Mouse (Mus musculus): ENCODE data around the gene Ces3b. TPM values are rescaled to one million over a fixed set of nuclear protein-coding genes. Genes with fewer than 3 reads are reported as not detected.
A peak's percentile ranks its signal among the peaks of the same experiment; 100 is the strongest.
"Not testable (repeated sequence)": the region's sequence is repeated elsewhere in the genome, so short reads cannot be mapped to it uniquely, and the experiment has no call there.

Gene Ces3b
- total RNA-seq (2015) (not detected in 2 replicates), total RNA-seq (2017) (not detected in 2 replicates)

DNA sequence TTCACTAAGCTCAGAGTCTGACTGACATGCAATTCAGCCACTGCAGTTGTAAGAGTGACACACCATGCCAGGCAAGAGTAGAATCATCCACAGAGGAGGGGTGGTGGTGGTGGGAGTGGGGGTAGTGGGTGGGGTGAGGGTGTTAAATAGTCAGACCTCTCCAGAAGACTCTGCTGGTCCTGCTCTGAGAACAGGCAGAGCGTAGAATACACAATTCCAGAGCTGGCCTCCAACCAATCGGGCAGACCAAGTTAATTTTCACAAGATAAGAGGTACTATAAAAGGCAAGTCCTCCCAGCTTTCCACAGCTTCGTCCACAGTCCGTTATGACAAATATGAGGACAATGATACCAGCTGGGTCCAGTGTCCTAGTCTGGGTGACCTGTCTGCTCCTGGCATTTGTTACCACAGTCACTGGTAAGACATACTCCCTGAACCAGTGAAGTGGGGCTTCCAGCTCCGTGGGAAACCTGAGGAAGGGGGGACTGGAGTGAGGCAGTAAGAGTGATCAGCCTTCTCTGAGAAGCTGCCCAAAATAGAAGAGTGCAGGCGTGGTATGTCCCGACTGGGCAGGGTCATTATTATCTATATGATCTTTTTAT, at the start of gene Ces3b:
Gene Ces3b, plus strand, starts transcription at position 305 of the 602 bp plus-strand sequence.
- ATAC-seq (ENCODE audit: poor library complexity, severe bottlenecking) = no peak

- ATAC-seq (ENCODE audit: poor library complexity, severe bottlenecking) = no peak
Observed at GRCm38 (mm10) chr8:105043510-105043909, 40.0 kb upstream of the Ces3b start.

- ATAC-seq (ENCODE audit: poor library complexity, severe bottlenecking) = no peak
Observed at GRCm38 (mm10) chr8:105045824-105046401, 37.6 kb upstream of the Ces3b start.

- ATAC-seq (ENCODE audit: poor library complexity, severe bottlenecking) = no peak
Observed at GRCm38 (mm10) chr8:105048371-105048854, 35.1 kb upstream of the Ces3b start, which contains the start of gene Ces3a. Gene Ces3a, plus strand, starts transcription at chr8:105048601.

- ATAC-seq (ENCODE audit: poor library complexity, severe bottlenecking) = no peak
Observed at GRCm38 (mm10) chr8:105056211-105056610, 27.3 kb upstream of the Ces3b start.

DNA sequence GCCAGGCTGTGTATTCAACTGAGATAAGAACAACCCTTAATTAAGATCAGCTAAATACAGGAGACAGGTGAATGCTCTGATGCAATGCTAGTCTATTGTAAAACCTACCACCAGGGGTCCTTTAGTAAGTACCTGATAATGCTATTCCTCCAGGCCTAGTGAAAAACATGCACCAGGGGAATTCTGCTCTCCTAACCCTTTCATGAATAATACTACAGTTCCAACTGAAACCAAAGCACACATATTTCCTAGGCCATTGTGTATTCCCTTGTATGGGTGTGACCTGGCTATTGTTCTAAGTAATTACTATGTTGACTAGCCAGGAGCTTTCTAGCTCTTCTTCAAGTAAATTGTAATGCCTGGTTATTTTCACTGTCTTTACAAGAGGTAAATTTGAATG, 23.5 kb upstream of the Ces3b start:
- no peak for ATAC-seq (ENCODE audit: poor library complexity, severe bottlenecking)

- ATAC-seq (ENCODE audit: poor library complexity, severe bottlenecking) = peak; percentile 40; the same call in 1 of the 2 replicates
Observed at GRCm38 (mm10) chr8:105066761-105067160, 16.8 kb upstream of the Ces3b start.

- not testable (repeated sequence) for ATAC-seq (ENCODE audit: poor library complexity, severe bottlenecking)
Observed at GRCm38 (mm10) chr8:105067905-105068304, 15.6 kb upstream of the Ces3b start.

DNA sequence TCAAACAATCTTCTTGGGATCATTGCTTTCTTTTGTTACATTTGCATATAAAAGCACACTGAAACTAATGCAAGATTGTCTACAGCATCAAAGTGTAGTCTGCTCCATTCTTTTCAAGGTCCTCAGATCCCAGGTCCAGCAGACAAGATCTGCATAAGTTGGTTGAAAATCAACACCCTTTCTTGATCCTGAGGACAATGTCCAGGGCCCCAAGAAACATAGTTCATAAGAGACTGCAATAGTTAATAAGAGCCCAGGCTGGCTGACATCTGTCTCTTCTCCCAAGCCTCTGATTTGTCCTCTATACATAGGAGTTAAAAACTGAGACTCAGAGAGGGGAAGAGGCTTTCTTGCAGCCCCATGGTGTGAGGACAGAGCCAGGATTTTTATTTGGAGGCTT, 14.6 kb upstream of the Ces3b start:
- no peak for ATAC-seq (ENCODE audit: poor library complexity, severe bottlenecking)

GRCm38 (mm10) chr8:105076601-105077000, 7.0 kb upstream of the Ces3b start:
- ATAC-seq (ENCODE audit: poor library complexity, severe bottlenecking) = no peak

DNA sequence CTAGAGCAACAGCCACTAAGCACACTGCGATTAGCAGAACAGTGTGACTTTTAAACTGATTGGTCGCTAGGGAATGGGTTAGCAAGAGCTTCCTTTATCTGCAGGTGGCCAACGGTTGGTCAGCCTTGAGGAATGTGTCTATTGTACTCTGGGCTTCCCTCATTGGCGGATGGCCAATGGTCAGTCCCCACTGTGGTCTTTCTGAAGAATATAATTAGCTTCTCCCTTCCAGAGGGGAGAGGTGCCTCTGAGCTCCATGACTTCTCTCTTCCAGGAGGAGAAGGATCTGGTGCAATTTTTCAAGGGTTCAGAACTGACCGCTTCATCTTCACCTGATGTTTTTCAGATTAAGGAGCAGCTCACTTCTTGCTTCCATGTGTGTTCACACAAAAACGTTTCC, 6.5 kb upstream of the Ces3b start:
- ATAC-seq (ENCODE audit: poor library complexity, severe bottlenecking) = no peak

- no peak for ATAC-seq (ENCODE audit: poor library complexity, severe bottlenecking)
Observed at GRCm38 (mm10) chr8:105078591-105078990, 5.0 kb upstream of the Ces3b start.

DNA sequence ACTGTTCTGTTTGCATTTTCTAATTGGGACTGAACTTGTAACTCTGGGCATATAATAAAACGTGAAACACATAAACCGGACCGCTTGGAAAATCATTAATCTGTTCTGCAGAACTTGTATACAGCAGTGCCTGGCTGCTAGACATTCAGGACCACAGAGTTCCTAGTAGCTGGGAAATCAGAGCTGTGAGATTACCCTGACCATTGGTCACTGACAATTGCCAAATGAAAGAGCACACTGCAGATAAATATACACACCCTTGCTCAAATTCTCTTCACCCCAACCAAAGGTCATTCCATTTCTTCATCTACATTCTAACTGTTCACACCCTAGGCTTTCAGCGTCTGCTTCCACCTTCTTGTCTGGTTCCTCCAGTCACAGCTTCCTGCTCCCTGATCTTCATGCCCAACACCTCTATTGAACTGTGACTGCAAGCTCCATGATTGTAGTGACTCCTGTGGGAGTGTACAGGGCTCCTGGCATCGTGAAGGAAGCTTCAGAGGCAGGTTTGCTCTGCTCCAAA, 2.7 kb upstream of the Ces3b start:
- no peak for ATAC-seq (ENCODE audit: poor library complexity, severe bottlenecking)

DNA sequence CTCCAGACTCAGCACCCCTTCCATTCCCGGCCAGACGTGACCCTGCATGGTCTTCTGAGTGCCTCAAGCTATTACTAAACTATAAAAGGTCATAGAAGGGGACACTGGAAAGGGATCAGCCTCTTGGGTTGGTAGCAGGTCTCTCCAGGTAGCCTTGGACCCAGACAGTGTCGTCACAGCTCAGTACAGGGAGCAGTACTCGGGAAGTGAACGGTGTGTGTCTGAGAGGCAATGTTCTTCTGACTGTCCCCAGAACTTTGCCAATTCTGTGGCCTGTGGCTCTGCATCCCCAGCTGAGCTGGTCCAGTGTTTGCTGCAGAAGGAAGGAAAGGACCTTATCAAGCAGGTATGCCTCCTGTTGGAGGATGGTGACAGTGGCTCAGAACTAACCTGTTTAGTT, 4.6 kb downstream of the Ces3b start:
- ATAC-seq (ENCODE audit: poor library complexity, severe bottlenecking) = not testable (repeated sequence)

DNA sequence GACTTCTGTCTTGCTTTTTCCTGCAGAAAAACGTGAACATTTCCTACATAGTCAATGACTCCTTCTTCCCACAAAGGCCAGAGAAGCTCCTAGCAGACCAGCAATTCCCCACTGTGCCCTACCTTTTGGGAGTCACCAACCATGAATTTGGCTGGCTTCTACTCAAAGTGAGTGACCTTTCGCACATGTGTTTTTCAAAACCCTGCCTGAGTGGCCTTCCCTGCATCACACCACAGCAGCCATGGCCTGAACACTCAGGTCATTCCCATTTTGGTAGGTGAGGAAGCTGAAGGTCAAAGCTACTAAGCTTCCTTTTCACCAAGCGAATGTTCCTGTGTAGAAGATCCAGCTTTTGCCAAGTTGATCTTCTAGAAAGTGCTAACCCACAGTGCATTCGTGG, 5.0 kb downstream of the Ces3b start:
- ATAC-seq (ENCODE audit: poor library complexity, severe bottlenecking) = no peak

- no peak for ATAC-seq (ENCODE audit: poor library complexity, severe bottlenecking)
Observed at GRCm38 (mm10) chr8:105093992-105094391, 10.4 kb downstream of the Ces3b start.

DNA sequence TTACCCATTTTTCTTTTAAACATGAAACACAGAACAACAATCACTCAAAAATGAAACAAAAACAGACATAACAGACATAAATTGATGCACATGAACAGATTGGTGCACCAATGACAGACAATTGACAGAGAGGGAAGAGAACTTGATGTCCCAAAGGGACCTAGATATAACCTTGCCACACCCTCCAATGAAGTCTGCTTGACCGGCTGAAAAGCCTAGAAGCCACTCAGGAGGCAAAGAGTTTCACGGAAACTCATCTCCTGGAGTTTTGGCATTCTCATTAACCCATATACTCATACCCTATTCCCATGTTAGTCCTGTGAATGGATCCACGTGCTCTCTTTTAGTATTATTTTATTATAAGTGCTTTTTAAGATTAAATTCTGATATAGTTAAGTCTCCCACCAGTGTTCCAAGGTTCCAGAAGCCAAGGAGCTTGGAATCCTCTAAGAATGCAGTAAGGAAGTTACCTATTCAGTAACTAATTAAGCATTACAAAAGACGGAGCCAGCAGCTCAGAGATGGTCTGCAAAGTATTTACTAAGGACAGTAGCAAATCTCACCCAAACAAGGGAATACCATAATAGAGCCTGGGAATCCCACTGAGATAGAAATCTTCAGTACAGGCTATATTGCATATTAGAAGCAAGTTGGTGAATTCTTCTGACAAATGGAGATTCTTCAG, 18.7 kb downstream of the Ces3b start:
- ATAC-seq (ENCODE audit: poor library complexity, severe bottlenecking) = not testable (repeated sequence)

DNA sequence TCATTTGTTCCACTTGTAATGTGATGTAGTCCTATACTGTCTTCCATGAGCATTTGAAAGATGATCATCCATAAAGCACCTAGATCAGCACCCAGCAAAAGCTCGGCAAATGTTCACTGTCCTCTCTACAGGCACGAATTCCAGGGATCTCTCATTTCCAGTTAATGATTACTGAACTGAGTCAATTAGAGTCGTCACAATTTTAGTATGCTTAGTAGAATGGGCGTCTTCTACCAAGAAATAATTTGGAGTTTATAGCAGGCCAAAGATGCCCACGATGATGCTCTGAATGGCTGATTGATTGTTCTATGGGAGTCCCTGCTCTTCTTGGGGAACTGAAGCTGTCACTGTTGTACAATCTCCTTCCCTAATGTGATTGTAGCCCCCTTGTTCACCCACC, 20.1 kb downstream of the Ces3b start:
- not testable (repeated sequence) for ATAC-seq (ENCODE audit: poor library complexity, severe bottlenecking)

- ATAC-seq (ENCODE audit: poor library complexity, severe bottlenecking) = no peak
Observed at GRCm38 (mm10) chr8:105104220-105104619, 20.7 kb downstream of the Ces3b start.

- ATAC-seq (ENCODE audit: poor library complexity, severe bottlenecking) = no peak
Observed at GRCm38 (mm10) chr8:105129864-105130263, 46.3 kb downstream of the Ces3b start.

- ATAC-seq (ENCODE audit: poor library complexity, severe bottlenecking) = no peak
Observed at GRCm38 (mm10) chr8:105131509-105131908, 48.0 kb downstream of the Ces3b start, which contains the start of gene Ces4a. Gene Ces4a, plus strand, starts transcription at chr8:105131800.

DNA sequence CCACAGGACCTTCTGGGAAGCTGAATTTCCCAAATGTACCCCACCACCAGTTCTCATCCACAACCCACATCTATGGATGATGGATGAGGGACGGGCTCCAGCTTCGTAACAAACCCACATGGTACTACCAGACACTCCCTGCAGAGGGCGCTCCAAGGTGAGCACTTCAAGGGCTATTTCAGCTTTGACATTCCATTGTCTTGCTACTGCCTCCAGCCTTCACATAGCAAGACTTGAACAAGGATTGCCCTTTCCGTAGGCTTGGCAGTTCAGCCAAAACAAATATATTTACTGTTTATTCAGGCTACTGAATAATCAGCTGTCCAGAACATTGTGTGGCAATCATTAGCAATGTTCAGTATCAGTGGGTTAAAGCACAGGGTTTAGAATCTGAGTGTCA, 54.9 kb downstream of the Ces3b start:
- ATAC-seq (ENCODE audit: poor library complexity, severe bottlenecking) = peak; percentile 84

Measured in megakaryocyte, adult 5-6 weeks (primary cell).